Mouse (Mus musculus) kidney, adult 8-10 months (tissue): ENCODE data around the gene Gm35134.
"Not testable (repeated sequence)": the region's sequence is repeated elsewhere in the genome, so short reads cannot be mapped to it uniquely, and the experiment has no call there.

Source experiments
- DNase-seq, 2 experiments: peaks; one replicate each; pipeline ENCODE4 v3.0.0; 2022

Gene Gm35134

DNA sequence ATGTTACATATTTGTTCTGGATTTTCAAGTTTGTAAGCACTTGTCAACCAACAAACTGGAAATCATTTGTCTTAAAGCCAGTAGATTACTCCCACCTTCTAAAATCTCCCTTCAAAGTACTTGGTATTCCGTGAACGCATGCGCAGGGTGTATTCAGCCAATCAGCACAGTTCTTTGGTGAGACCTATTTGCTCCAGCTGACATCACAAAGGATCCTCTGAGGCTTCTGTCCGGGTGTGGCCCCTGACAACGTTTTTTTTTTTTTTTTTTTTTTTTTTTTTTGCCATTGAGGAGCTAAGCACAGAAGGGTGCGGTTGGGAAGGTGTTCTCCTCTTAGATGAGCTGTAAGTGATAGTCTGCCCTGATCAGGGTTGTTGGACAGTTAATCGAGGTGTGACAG lies at the start of gene Gm35134:
Gm35134 (plus strand) TSS at position 301 of the 400 bp plus-strand sequence.
- DNase-seq, result not testable (repeated sequence)
